In the genomic region with DNA sequence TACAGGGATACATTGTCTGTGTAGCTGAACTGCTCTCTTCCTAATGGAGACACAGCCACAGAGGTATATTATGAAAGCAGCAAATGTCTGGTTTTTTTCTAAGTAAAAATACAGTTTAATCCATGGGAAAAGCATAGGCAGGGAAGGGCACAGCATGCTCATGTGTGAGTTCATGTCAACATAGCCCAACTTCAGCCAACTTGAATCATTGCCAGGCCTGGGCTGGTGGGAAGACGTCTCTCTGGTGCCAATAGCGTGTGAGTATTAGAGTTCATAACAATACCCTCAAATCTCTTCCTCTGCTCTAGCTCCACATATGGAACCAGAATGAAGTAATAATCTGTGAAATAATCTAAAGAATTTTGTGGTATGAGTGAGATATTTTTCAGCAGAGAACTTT, we compare ENCODE assay signal across 18 mouse cellular contexts.
DNase-seq lines count a peak whose midpoint lies in the region; ATAC-seq and TF ChIP-seq lines count a peak whose summit lies in the region.
"Had no signal": no experiment of that assay in that cellular context is flagged by ENCODE, and none has a peak within 500 bp of the region (broad histone marks: within the 10 kb centered on the region; RNA-seq: fewer than 3 reads in every experiment).

No protein-coding gene starts in this region.

- ATAC-seq in activated CD4-positive, CD25-positive, alpha-beta regulatory T cell, adult 4 months, result no peak
- ATAC-seq: intestine, embryonic 15.5 days; midbrain, embryonic 15.5 days had no signal

- 29% methylated on average over 2 of the region's 2 CpGs for WGBS in lung, adult 2 months

- no peak overlapping the region for H3K4me3 ChIP-seq in lung, adult 2 months (replicated peaks; ENCODE audit: extremely low read depth, low read depth, low read length)
- H3K4me3 ChIP-seq: intestine, embryonic 15.5 days; left cerebral cortex, adult 2 months; lung, embryonic 15.5 days; megakaryocyte, embryonic 14.5 days; midbrain, embryonic 15.5 days; neural tube, embryonic 15.5 days; stomach, embryonic 15.5 days had no signal

- no peak for TF ChIP-seq CTCF in lung, adult 2 months (IDR thresholded peaks at IDR 0.05; ENCODE audit: insufficient read depth, low read length)

- DNase-seq in cerebellum, postnatal 10 days, result peak; percentile 90 to 92
- no peak for DNase-seq in cerebellum, adult 11 months
- peak; percentile 11 for DNase-seq in gastrocnemius, postnatal 10 days
- no peak for DNase-seq in gastrocnemius, adult 8-10 months (ENCODE audit: low spot score in 2 of 2)
- peak; percentile 46 for DNase-seq in lung, postnatal 10 days
- DNase-seq in lung, adult 2 months, result no peak
- DNase-seq: adrenal gland, adult 2 months; layer of hippocampus, adult 9-11 months; thymus, adult 18-20 months; thymus, postnatal 4 days had no signal

- no peak for TF ChIP-seq POLR2A in lung, adult 2 months (IDR thresholded peaks at IDR 0.05; ENCODE audit: borderline replicate concordance, extremely low read depth, low read depth, low read length)

- no peaks in the 10 kb centered on the region for H3K4me1 ChIP-seq in lung, adult 2 months (ENCODE audit: control insufficient read depth, insufficient read depth, low read length)
- H3K4me1 ChIP-seq: lung, embryonic 15.5 days; megakaryocyte, embryonic 14.5 days; midbrain, embryonic 15.5 days; neural tube, embryonic 15.5 days; stomach, embryonic 15.5 days had no signal

Comparison
In these comparisons a context has a peak if more than half of its experiments do, and no peak if none do; other contexts are left out.
1. DNase-seq: peak in cerebellum, postnatal 10 days (2 of 2), gastrocnemius, postnatal 10 days (single experiment) and lung, postnatal 10 days (single experiment); none in cerebellum, adult 11 months (single experiment), gastrocnemius, adult 8-10 months (0 of 2) and lung, adult 2 months (single experiment).